8 mouse cellular contexts compared by ENCODE assay signal in the genomic region with DNA sequence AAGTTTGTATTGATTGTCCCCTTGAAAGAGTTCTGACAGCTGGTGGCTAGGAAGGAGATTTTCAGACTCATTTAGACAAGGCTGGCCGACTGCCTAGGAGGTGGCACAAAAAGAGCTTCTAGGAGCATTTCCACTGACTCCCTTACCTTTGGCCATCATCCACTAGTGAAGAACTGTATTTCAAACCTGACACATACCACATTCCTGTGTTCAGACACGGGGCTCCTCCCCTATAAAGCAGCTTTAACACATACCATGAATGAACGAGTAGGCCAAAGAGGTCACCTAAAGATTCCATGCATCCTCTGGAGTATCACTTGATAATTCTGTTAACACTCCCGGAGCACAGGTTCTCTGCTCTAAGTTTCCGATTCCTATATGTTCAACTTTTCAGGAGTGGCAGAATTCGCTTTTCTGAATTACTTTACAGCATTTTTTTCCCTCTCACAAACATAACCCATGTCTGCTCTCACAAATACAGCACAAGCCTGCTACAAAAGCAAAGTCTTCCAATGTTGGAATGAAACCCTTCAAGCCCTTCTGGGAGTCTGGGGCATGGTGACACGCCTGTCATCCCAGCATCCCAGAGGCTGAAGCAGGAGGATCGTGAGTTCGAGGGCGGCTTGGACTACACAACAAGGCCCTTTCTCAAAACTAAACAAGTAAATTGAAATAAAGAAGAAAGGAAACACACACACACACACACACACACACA. TPM values are rescaled to one million over a fixed set of nuclear protein-coding genes. Genes with fewer than 3 reads are reported as not detected.
DNase-seq lines count a peak whose midpoint lies in the region; ATAC-seq and TF ChIP-seq lines count a peak whose summit lies in the region.

No protein-coding gene starts in this region.

- TF ChIP-seq POLR2A in kidney, adult 2 months (IDR thresholded peaks at IDR 0.05; ENCODE audit: low read depth, low read length) = no peak

- no peaks in the 10 kb centered on the region for H3K9me3 ChIP-seq in hindbrain, embryonic 14.5 days (ENCODE audit: control insufficient read depth, low read length)
- H3K9me3 ChIP-seq in liver, postnatal 0 days (ENCODE audit: low read length) = no peaks in the 10 kb centered on the region

- no peaks in the 10 kb centered on the region for H3K36me3 ChIP-seq in kidney, adult 2 months (ENCODE audit: control insufficient read depth, insufficient read depth, low read length)
- peaks cover 14% of the 10 kb centered on the region for H3K36me3 ChIP-seq in hindbrain, embryonic 14.5 days (replicated peaks; ENCODE audit: control insufficient read depth, insufficient read depth)
- no peaks in the 10 kb centered on the region for H3K36me3 ChIP-seq in liver, postnatal 0 days (replicated peaks; ENCODE audit: insufficient read depth, low read length)

- H3K27me3 ChIP-seq in kidney, adult 2 months (replicated peaks; ENCODE audit: control insufficient read depth, insufficient read depth, low read length) = no peaks in the 10 kb centered on the region
- H3K27me3 ChIP-seq in hindbrain, embryonic 14.5 days (ENCODE audit: control insufficient read depth, insufficient read depth, low read length) = no peaks in the 10 kb centered on the region
- no peaks in the 10 kb centered on the region for H3K27me3 ChIP-seq in liver, postnatal 0 days (ENCODE audit: insufficient read depth, low read length)

- H3K27ac ChIP-seq in kidney, adult 2 months (ENCODE audit: insufficient read depth, low read depth, low read length) = no peak overlapping the region
- H3K27ac ChIP-seq in hindbrain, embryonic 14.5 days = peak overlapping the region; percentile 72; the same call in 1 of the 2 replicates
- H3K27ac ChIP-seq in liver, postnatal 0 days (ENCODE audit: low read depth) = no peak overlapping the region

- no peak for TF ChIP-seq EP300 in liver, postnatal 0 days (IDR thresholded peaks at IDR 0.05; ENCODE audit: low read depth)

- peaks cover 5% of the 10 kb centered on the region; the same call in 1 of the 2 replicates for H3K4me1 ChIP-seq in kidney, adult 2 months (ENCODE audit: control insufficient read depth, insufficient read depth, low read length)
- H3K4me1 ChIP-seq in hindbrain, embryonic 14.5 days (replicated peaks; ENCODE audit: control insufficient read depth, insufficient read depth, low read length) = peaks cover 5% of the 10 kb centered on the region; the same call in 1 of the 2 replicates
- peaks cover 15% of the 10 kb centered on the region for H3K4me1 ChIP-seq in liver, postnatal 0 days (ENCODE audit: insufficient read depth)

- H3K4me3 ChIP-seq in kidney, adult 2 months (ENCODE audit: insufficient read depth, low read depth, low read length) = peak overlapping the region; percentile 73
- peak overlapping the region; percentile 71 for H3K4me3 ChIP-seq in hindbrain, embryonic 14.5 days (replicated peaks; ENCODE audit: low read length)
- H3K4me3 ChIP-seq in liver, postnatal 0 days (ENCODE audit: low read depth, low read length) = peak overlapping the region; percentile 79

- ATAC-seq in hindbrain, embryonic 14.5 days (ENCODE audit: low FRiP score) = no peak
- ATAC-seq in liver, postnatal 0 days = no peak; the same call in 1 of the 2 replicates

- H3K9ac ChIP-seq in hindbrain, embryonic 14.5 days = peak overlapping the region; percentile 82
- peak overlapping the region; percentile 74 for H3K9ac ChIP-seq in liver, postnatal 0 days (replicated peaks)

- H3K4me2 ChIP-seq in hindbrain, embryonic 14.5 days (replicated peaks) = peak overlapping the region; percentile 67
- peak overlapping the region; percentile 81 for H3K4me2 ChIP-seq in liver, postnatal 0 days (ENCODE audit: low read depth, low read length)

- 10% methylated on average over 10 of the region's 10 CpGs for WGBS in kidney, adult 2 months
- WGBS in hindbrain, embryonic 14.5 days = 27% methylated on average over 10 of the region's 10 CpGs
- WGBS in liver, postnatal 0 days (ENCODE audit: insufficient replicate concordance) = 18% methylated on average over 10 of the region's 10 CpGs

- TF ChIP-seq CTCF in kidney, adult 2 months (conservative IDR thresholded peaks at IDR 0.05; ENCODE audit: insufficient read depth, insufficient read length, low read depth, low read length) = no peak
- no peak for TF ChIP-seq CTCF in liver, postnatal 0 days (IDR thresholded peaks at IDR 0.05; ENCODE audit: low read depth)

- peak; percentile 23 for DNase-seq in kidney, adult 2 months
- no peak for DNase-seq in kidney, adult 8-10 months
- peak; percentile 58 for DNase-seq in Muller cell, postnatal 12 days (ENCODE audit: inconsistent ontology term)
- DNase-seq in embryo, embryonic 11 days = peak; percentile 47
- peak; percentile 43 for DNase-seq in hindbrain, embryonic 14.5 days (ENCODE audit: low spot score)
- DNase-seq in liver, postnatal 0 days = no peak
- peak; percentile 2 for DNase-seq in telencephalon, adult 2 months (ENCODE audit: low read depth, low spot score)
- DNase-seq in adrenal gland, adult 8-10 months = no peak

RNA-seq across cellular contexts. Expression of a gene that starts 0.6 kb away (rescaled TPM):
- 1.5 and 2.6 TPM in 2 replicates for polyA plus RNA-seq in kidney, adult 2 months (2012; rRNA removed)
- polyA plus RNA-seq in hindbrain, embryonic 14.5 days (2014; fragmentation: Nextera tagmentation; extraction: Ambion mirVana) = 35.0 and 40.3 TPM in 2 replicates
- 22.8 and 24.7 TPM in 2 replicates for polyA plus RNA-seq in liver, postnatal 0 days (2015; fragmentation: Nextera tagmentation; extraction: Ambion mirVana)
- total RNA-seq in adrenal gland, adult 8-10 months (2022) = 10 to 100 TPM in 2 of 4 experiments, 1 to 10 TPM in 2; 7.8 to 11.4 (median 10.4) TPM

RNA-seq across cellular contexts. Expression of a gene that starts 45.3 kb away (rescaled TPM):
- polyA plus RNA-seq in kidney, adult 2 months (2012; rRNA removed) = 0.31 TPM in 1 of 2 replicates, not detected in the other
- 0.11 TPM in 1 of 2 replicates, not detected in the other for polyA plus RNA-seq in hindbrain, embryonic 14.5 days (2014; fragmentation: Nextera tagmentation; extraction: Ambion mirVana)
- polyA plus RNA-seq in liver, postnatal 0 days (2015; fragmentation: Nextera tagmentation; extraction: Ambion mirVana) = 0.90 and 1.1 TPM in 2 replicates
- total RNA-seq in adrenal gland, adult 8-10 months (2022) = 1 to 10 TPM; 3.4 to 7.1 (median 3.8) TPM

Comparison
In these comparisons a context has a peak if more than half of its experiments do, and no peak if none do; other contexts are left out.
1. DNase-seq: peak in kidney, adult 2 months (single experiment), Muller cell, postnatal 12 days (single experiment), embryo, embryonic 11 days (single experiment), hindbrain, embryonic 14.5 days (single experiment) and telencephalon, adult 2 months (single experiment); none in kidney, adult 8-10 months (0 of 2), liver, postnatal 0 days (single experiment) and adrenal gland, adult 8-10 months (single experiment).
2. Peak in every context shown above with its lines, with median percentiles within 50 percentile points of each other: H3K4me3 ChIP-seq.